Mouse (Mus musculus) embryo, embryonic 9.5 days (tissue): Measurements from ENCODE around the gene Ube2i.
"Not testable (repeated sequence)": the region's sequence is repeated elsewhere in the genome, so short reads cannot be mapped to it uniquely, and the experiment has no call there.

Experiments
- DNase-seq: peaks from one replicate; pipeline ENCODE4 v3.0.0-alpha.2; 2017; ENCODE audit errors: extremely low spot score

Ube2i gene

GRCm38 (mm10) chr17:25253760-25254159 lies 20.7 kb downstream of the Ube2i start:
- DNase-seq = no peak

- no peak for DNase-seq
These were observed 21.8 kb downstream of the Ube2i start for GRCm38 (mm10) chr17:25252643-25253042.

- DNase-seq = no peak
These were observed 24.1 kb downstream of the Ube2i start for GRCm38 (mm10) chr17:25250181-25250835.

GRCm38 (mm10) chr17:25248033-25248750 lies 26.2 kb downstream of the Ube2i start:
- DNase-seq = no peak

- no peak for DNase-seq
These were observed 30.2 kb downstream of the Ube2i start for GRCm38 (mm10) chr17:25244239-25244638.

- DNase-seq = no peak
These were observed 31.2 kb downstream of the Ube2i start for GRCm38 (mm10) chr17:25243131-25243780.

GRCm38 (mm10) chr17:25239695-25240636 lies 34.5 kb downstream of the Ube2i start, which contains the start of the genes Gnptg and Tsr3:
TSS of gene Gnptg (minus strand) at chr17:25240124.
TSS of gene Tsr3 (plus strand) at chr17:25240170.
- DNase-seq = peak; percentile 84

GRCm38 (mm10) chr17:25235635-25236034 lies 38.8 kb downstream of the Ube2i start:
- no peak for DNase-seq

- DNase-seq = not testable (repeated sequence)
These were observed 42.8 kb downstream of the Ube2i start for GRCm38 (mm10) chr17:25231621-25232020.

GRCm38 (mm10) chr17:25230700-25231099 lies 43.7 kb downstream of the Ube2i start:
- DNase-seq = no peak

- DNase-seq = not testable (repeated sequence)
These were observed 44.3 kb downstream of the Ube2i start for GRCm38 (mm10) chr17:25230014-25230655.

- DNase-seq = no peak
These were observed 46.4 kb downstream of the Ube2i start for GRCm38 (mm10) chr17:25227991-25228390.

GRCm38 (mm10) chr17:25225659-25226058 lies 48.8 kb downstream of the Ube2i start:
- no peak for DNase-seq

- no peak for DNase-seq
These were observed 49.7 kb downstream of the Ube2i start for GRCm38 (mm10) chr17:25224586-25225222.

- no peak for DNase-seq
These were observed 51.3 kb downstream of the Ube2i start for GRCm38 (mm10) chr17:25222951-25223601.

- DNase-seq = not testable (repeated sequence)
These were observed 51.9 kb downstream of the Ube2i start for GRCm38 (mm10) chr17:25222504-25222940.

GRCm38 (mm10) chr17:25221821-25222503 lies 52.5 kb downstream of the Ube2i start:
- peak; percentile 55 for DNase-seq

- DNase-seq = no peak
These were observed 53.7 kb downstream of the Ube2i start for GRCm38 (mm10) chr17:25220746-25221145.
